18 mouse cellular contexts compared by ENCODE assay signal in the genomic region with DNA sequence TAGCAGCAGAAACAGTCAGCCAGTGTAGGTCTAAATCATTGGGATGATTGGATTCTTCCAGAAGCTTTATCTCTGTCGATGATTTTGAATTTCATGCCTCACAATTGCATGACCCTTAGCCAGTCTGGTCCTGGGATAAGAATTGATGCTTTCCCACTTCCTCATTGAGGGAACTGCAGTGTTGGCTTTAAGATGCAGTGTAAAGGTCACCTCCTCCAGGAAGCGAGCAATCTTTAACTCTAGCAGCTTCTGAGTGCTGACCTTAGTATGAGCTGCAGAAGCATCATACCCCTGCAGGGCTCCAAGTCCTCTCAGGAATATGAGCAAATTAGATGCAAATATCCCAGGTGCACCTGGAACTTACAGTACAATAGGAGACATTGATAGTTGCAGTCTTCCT.
"Had no signal": no experiment of that assay in that cellular context is flagged by ENCODE, and none has a peak within 500 bp of the region (broad histone marks: within the 10 kb centered on the region; RNA-seq: fewer than 3 reads in every experiment).

No protein-coding gene starts in this region.

- H3K27ac ChIP-seq: limb, embryonic 12.5 days; limb, embryonic 15.5 days; liver, embryonic 14.5 days; midbrain, embryonic 10.5 days had no signal

- H3K4me2 ChIP-seq: limb, embryonic 12.5 days; limb, embryonic 15.5 days; liver, embryonic 11.5 days; lung, embryonic 14.5 days had no signal

- H3K9ac ChIP-seq: limb, embryonic 12.5 days; limb, embryonic 15.5 days; liver, embryonic 14.5 days; lung, embryonic 14.5 days had no signal

- H3K36me3 ChIP-seq: limb, embryonic 12.5 days; limb, embryonic 15.5 days; midbrain, embryonic 10.5 days had no signal

- H3K4me3 ChIP-seq: layer of hippocampus, adult 2 months; limb, embryonic 12.5 days; limb, embryonic 15.5 days; midbrain, embryonic 10.5 days had no signal

- ATAC-seq: lung, postnatal 0 days had no signal

- DNase-seq: kidney, adult 18-20 months; kidney, adult 9 months; kidney, postnatal 14 days; layer of hippocampus, adult 9-11 months; left cerebral cortex, postnatal 4 days; lung, embryonic 14.5 days; midbrain, embryonic 14.5 days; thymus, adult 2 months; thymus, postnatal 14 days; thymus, postnatal 4 days had no signal

- H3K9me3 ChIP-seq: limb, embryonic 12.5 days; limb, embryonic 15.5 days had no signal

- H3K4me1 ChIP-seq: midbrain, embryonic 10.5 days had no signal

- H3K27me3 ChIP-seq: limb, embryonic 12.5 days; limb, embryonic 15.5 days; megakaryocyte, embryonic 14.5 days had no signal
